Mouse (Mus musculus) ES-Bruce4 (cell line): ENCODE measurements around the gene Muc5b.

Experiments used
- CTCF ChIP-seq: IDR thresholded peaks from one replicate; pipeline ENCODE4 v1.8.1; 2011; ENCODE audit warnings: low read depth, low read length
- EP300 ChIP-seq: IDR thresholded peaks from 2 replicates; pipeline ENCODE4 v1.6.1; 2011; ENCODE audit warnings: low read depth, low read length; ENCODE audit not compliant: insufficient read depth
- POLR2A ChIP-seq: IDR thresholded peaks from one replicate; pipeline ENCODE4 v1.8.1; 2011; ENCODE audit warnings: low read length; ENCODE audit not compliant: insufficient read depth

DNA sequence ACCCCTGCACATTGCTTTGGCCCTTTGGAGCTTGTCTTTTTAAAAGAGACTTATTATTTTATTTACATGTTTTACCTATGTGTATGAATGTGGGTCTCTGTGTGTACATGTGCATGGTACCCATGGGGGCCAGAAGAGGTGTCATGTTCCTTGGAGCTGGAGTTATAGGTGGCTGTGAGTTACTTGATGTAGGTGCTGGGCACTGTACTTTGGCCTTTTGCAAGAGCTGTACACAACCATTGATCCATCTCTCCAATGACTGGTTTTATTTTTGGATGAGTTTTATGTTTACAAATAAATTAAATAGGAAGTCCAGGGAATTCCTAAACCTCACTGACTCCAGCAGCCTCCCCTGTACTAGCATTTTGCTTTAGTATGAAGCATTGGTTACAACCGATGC, 44.6 kb upstream of the Muc5b start:
- TF ChIP-seq POLR2A (no peak), CTCF (no peak), EP300 (no peak)
